Mouse (Mus musculus): ENCODE results near the gene Cemip.

DNA sequence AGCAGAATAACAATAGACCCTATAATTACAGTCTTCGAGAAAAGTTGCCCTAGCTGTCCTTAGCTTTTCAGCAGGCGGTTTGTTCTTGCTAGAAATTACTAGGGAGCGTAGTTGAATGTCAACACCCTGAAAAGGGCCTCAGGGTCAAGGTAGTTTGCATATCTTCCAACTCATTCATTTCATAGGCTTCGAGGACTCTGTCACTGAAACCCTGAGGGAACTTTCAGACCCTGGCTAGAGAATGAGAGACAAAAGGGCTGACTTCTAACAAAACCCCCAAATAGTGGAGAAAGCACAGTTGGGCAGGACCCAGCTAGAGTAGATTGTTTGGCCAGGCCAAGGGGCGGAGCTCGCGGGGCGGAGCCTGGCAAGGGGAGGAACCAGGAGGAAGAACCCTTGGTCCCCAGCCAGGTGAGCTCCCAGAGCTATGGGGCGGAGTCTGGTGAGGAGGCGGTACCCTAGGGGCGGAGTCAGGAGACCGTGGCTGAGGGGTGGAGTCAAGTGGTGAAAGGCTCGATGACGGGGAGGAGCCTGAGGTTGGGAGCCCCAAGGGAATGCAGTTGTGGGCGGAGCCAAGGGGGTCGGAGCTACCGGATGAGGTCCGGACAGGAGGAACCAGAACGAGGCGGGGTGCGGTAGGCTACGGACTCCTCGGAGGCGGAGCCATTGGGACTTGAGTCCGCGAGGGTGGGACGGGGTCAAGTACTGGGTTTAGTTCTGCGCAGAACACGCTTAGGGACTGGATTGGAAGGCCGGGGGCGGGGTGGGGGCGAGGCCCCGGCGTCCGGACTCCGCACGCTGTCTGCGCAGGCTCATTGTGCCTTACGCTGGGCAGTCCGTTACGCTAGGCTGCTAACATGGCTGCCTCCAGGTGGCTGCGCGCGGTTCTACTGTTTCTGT is 194.6 kb downstream of the Cemip start:
- TF ChIP-seq CTCF (IDR thresholded peaks at IDR 0.05; ENCODE audit: low read depth, low read length) (no peak), POLR2A (IDR thresholded peaks at IDR 0.05; ENCODE audit: borderline replicate concordance, low read depth, low read length) (no peak)
